Mouse (Mus musculus) lung, adult 2 months (tissue): ENCODE data around the gene Nrxn3. TPM values are rescaled to one million over a fixed set of nuclear protein-coding genes. Genes with fewer than 3 reads are reported as not detected.

Source experiments
- DNase-seq: peaks from one replicate; pipeline ENCODE4 v3.0.0; 2022
- H3K4me1 ChIP-seq: fragments of 200-500 bp; 2 replicates; pipeline ENCODE4 v1.6.1; 2011; ENCODE audit warnings: low read length; ENCODE audit not compliant: control insufficient read depth, insufficient read depth
- H3K4me3 ChIP-seq: fragments of 200-500 bp; replicated peaks from 2 replicates; pipeline ENCODE3; 2011; ENCODE audit warnings: low read depth, mild to moderate bottlenecking, control low read depth, low read length; ENCODE audit errors: extremely low read depth
- CTCF ChIP-seq: fragments of 200-500 bp; IDR thresholded peaks from 2 replicates; pipeline ENCODE4 v1.5.1; 2011; ENCODE audit warnings: mild to moderate bottlenecking, low read length, control low read depth; ENCODE audit not compliant: insufficient read depth
- POLR2A ChIP-seq: fragments of 200-500 bp; IDR thresholded peaks from 2 replicates; pipeline ENCODE4 v1.6.1; 2011; ENCODE audit warnings: low read depth, mild to moderate bottlenecking, control low read depth, low read length, borderline replicate concordance; ENCODE audit errors: extremely low read depth
- WGBS: fragments of 180-500 bp; shearing (Covaris S2); methylation state at CpG from one replicate; pipeline ENCODE4 v1.1.7; 2018; 5-methylcytosine and 5-hydroxymethylcytosine counted together
- polyA plus RNA-seq: library from polyadenylated mRNA; depleted of rRNA; stranded (reverse); fragments of >200 nt; gene quantifications from 2 replicates; pipeline ENCODE4 v1.2.3, GENCODE M21; 2012

Nrxn3 gene
- polyA plus RNA-seq, 1 experiment = 0.30 TPM

DNA sequence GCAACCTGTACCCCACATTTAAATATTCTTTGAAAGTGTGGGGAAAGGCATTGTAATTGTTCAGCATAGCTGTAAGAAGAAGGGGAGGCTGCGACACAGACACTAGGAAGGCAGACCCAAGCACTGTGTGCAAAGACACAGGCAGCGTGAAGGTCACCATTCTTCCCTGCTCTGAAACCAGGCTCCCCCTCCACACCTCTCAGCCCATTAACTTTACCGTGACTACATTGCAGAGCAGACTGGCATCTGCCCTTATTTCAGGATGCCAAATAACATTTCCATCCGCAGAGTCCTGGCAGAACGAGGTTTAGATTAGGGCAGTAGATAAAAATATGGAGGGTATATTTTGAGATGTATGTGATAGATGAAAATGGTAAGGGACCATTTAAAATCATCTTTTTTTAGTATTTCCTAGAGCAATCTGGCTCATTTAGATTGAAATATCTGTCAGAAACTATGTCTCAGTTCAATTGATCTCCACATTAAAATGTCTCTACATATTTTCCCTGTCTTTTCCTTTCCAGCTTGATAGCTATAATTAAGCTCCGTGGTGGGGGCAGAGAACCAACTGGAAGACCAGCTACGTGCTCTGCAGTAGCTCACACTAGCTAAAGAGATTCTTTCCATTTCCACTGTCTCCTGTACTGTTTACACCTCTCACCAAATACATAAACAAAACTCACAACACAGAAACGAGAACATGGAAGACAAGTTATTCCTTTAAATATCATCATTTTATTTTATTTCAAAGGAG is 1160.1 kb downstream of the Nrxn3 start:
- Histone ChIP-seq H3K4me1 (no peaks in the 10 kb centered on the region), H3K4me3 (no peak overlapping the region)
- no peak for TF ChIP-seq CTCF
- no peak for TF ChIP-seq POLR2A
- WGBS = 68% methylated on average over 8 of the region's 8 CpGs
- no peak for DNase-seq

- Histone ChIP-seq H3K4me3 (no peak overlapping the region), H3K4me1 (no peaks in the 10 kb centered on the region)
- no peak for DNase-seq
- WGBS = 93% methylated on average over 1 of the region's 1 CpGs
- TF ChIP-seq POLR2A (no peak), CTCF (no peak)
Observed at GRCm38 (mm10) chr12:89884576-89884975, 1161.9 kb downstream of the Nrxn3 start.

DNA sequence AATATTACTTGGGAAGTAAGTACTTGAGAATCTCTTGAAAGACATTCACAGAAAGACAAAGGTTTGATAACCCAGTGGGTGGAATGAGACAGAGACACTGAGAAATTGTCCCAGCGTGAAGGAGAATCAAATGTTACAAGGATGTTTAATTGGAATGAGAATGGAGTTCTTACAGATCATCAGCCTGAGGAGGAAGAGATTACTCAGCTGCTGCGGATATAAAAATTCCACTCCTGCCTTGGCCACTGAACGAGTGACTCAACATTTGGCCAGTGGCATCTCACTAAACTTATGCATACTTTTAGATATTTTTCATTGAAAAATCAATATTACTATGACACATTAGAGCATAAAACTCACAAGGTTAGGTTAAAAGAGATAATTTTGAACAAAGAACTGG is 1166.0 kb downstream of the Nrxn3 start:
- WGBS = 60% methylated on average over 3 of the region's 3 CpGs
- no peak for DNase-seq
- TF ChIP-seq CTCF (no peak), POLR2A (no peak)
- H3K4me3 ChIP-seq = no peak overlapping the region
- no peaks in the 10 kb centered on the region for H3K4me1 ChIP-seq

- DNase-seq = no peak
- Histone ChIP-seq H3K4me3 (no peak overlapping the region), H3K4me1 (no peaks in the 10 kb centered on the region)
- no peak for TF ChIP-seq POLR2A
- TF ChIP-seq CTCF = no peak
- WGBS = 60% methylated on average over 2 of the region's 2 CpGs
Observed at GRCm38 (mm10) chr12:89896901-89897300, 1174.2 kb downstream of the Nrxn3 start.

DNA sequence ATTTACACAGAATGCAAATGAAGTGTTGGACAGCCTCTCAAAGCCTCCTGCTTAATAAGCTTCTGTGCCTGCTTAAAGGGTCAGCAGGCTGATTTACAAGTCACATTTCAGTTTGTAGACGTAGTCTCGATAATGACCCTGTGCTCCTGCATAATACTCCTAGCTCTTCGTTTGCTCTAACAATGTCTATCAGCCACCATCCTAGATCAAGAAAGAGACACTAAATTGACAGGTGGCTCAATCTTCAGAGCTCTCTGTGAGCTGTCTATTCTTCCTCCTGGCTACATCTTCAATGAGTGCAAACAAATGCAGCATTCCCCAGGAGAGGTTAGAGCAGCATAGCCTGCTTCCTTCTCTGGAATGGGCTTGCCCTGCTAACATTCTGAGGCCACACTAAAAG is 1186.9 kb downstream of the Nrxn3 start:
- no peak for TF ChIP-seq POLR2A
- no peak for TF ChIP-seq CTCF
- H3K4me1 ChIP-seq = no peaks in the 10 kb centered on the region

GRCm38 (mm10) chr12:89918138-89918829 is 1195.6 kb downstream of the Nrxn3 start:
- H3K4me3 ChIP-seq = no peak overlapping the region
- TF ChIP-seq POLR2A (no peak), CTCF (no peak)
- no peaks in the 10 kb centered on the region for H3K4me1 ChIP-seq
- no peak for DNase-seq
- WGBS = 78% methylated on average over 8 of the region's 8 CpGs

More for the DNA sequence above, 1186.9 kb downstream of the Nrxn3 start:
- 69% methylated on average over 3 of the region's 3 CpGs for WGBS
- no peak for DNase-seq
- H3K4me3 ChIP-seq = no peak overlapping the region

DNA sequence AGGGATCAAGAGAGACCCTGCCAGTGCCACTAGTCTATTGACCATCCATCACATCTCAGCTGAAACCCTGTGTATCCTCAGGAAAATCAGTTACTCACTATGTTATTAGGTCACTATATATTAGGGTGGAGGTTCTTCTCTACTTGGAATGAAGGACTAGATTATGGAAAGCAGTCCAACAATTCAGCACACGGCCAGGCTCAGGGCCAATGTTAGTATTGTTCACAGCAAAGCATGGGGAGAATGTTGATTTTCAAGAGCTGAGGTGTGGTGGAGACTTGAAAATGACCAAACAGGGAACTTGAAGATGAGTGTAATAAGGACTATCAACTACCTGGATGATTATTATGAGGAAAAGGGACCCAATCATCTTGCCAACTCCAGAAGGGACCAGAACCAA is 1209.7 kb downstream of the Nrxn3 start:
- Histone ChIP-seq H3K4me1 (no peaks in the 10 kb centered on the region), H3K4me3 (no peak overlapping the region)
- DNase-seq = no peak
- TF ChIP-seq CTCF (no peak), POLR2A (no peak)
- WGBS = 81% methylated on average over 1 of the region's 1 CpGs

DNA sequence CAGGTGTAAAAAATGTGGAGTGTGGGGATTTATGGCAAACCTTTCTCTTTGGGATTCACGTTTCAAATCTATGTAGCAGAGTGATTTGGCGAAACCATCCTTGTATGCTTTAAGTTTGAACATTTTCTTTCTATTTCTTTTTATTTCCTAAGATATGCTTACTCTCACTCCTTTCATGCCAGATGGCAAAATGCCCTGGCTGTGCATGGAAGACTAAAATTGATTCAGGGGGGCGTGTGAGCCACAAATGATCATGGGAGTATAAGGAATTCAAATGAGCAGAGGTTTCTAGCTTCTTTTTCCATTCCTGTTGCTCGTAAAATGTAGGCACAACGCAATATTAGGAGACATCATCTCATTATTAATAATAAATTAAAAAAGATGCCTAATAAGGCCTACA is 1211.0 kb downstream of the Nrxn3 start:
- no peak overlapping the region for H3K4me3 ChIP-seq
- no peak for DNase-seq
- TF ChIP-seq CTCF = no peak
- TF ChIP-seq POLR2A = no peak
- 76% methylated on average over 5 of the region's 5 CpGs for WGBS
- H3K4me1 ChIP-seq = no peaks in the 10 kb centered on the region

DNA sequence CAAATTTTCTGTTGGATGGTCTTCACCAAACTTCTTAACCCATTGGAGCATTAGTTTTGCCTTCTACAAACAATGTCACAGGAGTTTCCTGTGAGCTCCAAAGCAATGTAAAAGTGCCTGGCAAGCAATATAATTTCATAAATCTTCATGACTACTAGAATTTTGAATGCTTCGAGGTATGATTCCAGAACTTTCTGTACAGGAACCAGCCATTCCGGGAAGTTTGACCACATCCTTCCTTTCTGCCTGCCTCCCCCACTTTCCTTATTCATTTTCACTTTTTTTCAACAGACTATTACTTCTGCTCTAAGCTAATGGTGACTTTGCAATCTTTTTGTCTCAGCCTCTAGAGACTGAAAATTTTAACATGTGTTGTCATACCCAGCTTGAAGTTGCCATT is 1218.1 kb downstream of the Nrxn3 start:
- WGBS = 36% methylated on average over 2 of the region's 2 CpGs
- Histone ChIP-seq H3K4me1 (no peaks in the 10 kb centered on the region), H3K4me3 (no peak overlapping the region)
- TF ChIP-seq POLR2A (no peak), CTCF (no peak)
- DNase-seq = no peak
